Mouse (Mus musculus) small intestine, adult 2 months (tissue): ENCODE results near the gene Gdnf. TPM values are rescaled to one million over a fixed set of nuclear protein-coding genes. Genes with fewer than 3 reads are reported as not detected.

Source experiments
- H3K27ac ChIP-seq: fragments of 200-500 bp; 2 replicates; pipeline ENCODE4 v1.5.1; 2012; ENCODE audit warnings: low read depth, low read length, control low read depth, inconsistent platforms; ENCODE audit not compliant: insufficient read depth
- H3K27me3 ChIP-seq: fragments of 200-500 bp; 2 replicates; pipeline ENCODE4 v1.6.1; 2012; ENCODE audit warnings: mild to moderate bottlenecking, moderate library complexity, low read length, inconsistent platforms; ENCODE audit not compliant: control insufficient read depth, insufficient read depth
- H3K36me3 ChIP-seq: fragments of 200-500 bp; 2 replicates; pipeline ENCODE4 v1.6.1; 2012; ENCODE audit warnings: mild to moderate bottlenecking, low read length, control low read depth, inconsistent platforms; ENCODE audit not compliant: control insufficient read depth, insufficient read depth
- H3K4me1 ChIP-seq: fragments of 200-500 bp; 2 replicates; pipeline ENCODE4 v1.6.1; 2012; ENCODE audit warnings: low read length, inconsistent platforms, mixed read lengths; ENCODE audit not compliant: control insufficient read depth, insufficient read depth, insufficient read length
- H3K4me3 ChIP-seq: fragments of 200-500 bp; 2 replicates; pipeline ENCODE4 v1.5.1; 2012; ENCODE audit warnings: low read depth, mild to moderate bottlenecking, control low read depth, inconsistent platforms, low read length, moderate library complexity
- CTCF ChIP-seq: fragments of 200-500 bp; IDR thresholded peaks from 2 replicates; pipeline ENCODE4 v1.5.1; 2012; ENCODE audit warnings: low read depth, mild to moderate bottlenecking, control low read depth, inconsistent platforms, low read length, moderate library complexity, mixed read lengths; ENCODE audit not compliant: insufficient replicate concordance, insufficient read length; ENCODE audit errors: extremely low read depth
- POLR2A ChIP-seq: fragments of 200-500 bp; IDR thresholded peaks from 2 replicates; pipeline ENCODE4 v1.6.1; 2012; ENCODE audit warnings: low read depth, mild to moderate bottlenecking, control low read depth, inconsistent platforms, low read length, moderate library complexity
- WGBS: fragments of 180-500 bp; shearing (Covaris S2); methylation state at CpG from one replicate; pipeline ENCODE4 v1.1.7; 2018; 5-methylcytosine and 5-hydroxymethylcytosine counted together
- polyA plus RNA-seq: library from polyadenylated mRNA; depleted of rRNA; stranded (reverse); fragments of >200 nt; gene quantifications from 2 replicates; pipeline ENCODE4 v1.2.3, GENCODE M21; 2012; rRNA removed

The Gdnf gene
- polyA plus RNA-seq = 0.56 and 1.1 TPM in 2 replicates

DNA sequence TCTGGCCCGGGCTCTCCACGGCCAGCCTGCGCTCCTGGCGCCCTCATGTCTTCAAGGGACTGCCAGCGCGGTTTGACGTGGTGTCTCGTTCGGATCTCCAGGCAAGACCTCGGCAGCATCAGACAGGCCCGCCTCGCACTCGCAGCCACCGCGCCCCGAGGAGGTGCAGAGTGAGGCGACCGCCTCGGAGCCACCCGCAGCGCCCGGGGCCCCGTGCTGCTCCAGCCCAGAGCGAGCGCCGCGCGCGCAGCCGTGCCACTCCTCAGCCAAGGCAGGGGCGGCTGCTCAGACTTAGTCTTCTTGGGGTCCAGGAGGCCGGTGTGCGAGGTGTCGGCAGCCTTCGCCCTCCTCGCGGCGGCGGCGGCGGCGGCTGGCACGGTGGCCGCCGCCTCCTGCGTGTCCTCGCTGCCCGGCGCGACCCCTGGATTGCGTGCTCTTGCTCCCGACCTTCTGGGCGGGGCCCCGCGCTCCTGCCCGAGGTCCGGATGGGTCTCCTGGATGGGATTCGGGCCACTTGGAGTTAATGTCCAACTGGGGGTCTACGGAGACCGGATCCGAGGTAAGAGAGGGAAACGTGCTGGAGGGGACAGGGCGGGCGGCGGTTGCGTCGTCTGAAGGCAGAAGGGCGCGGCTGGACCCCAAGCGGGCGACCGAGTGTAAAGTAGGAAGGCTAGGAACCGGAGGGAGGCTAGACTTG is at the start of gene Gdnf:
Gene Gdnf (plus strand): TSS at position 291 of the 697 bp plus-strand sequence.
- TF ChIP-seq POLR2A (no peak), CTCF (no peak)
- WGBS = 1% methylated on average over 73 of the region's 73 CpGs
- Histone ChIP-seq H3K27me3 (peaks cover 50% of the 10 kb centered on the region), H3K4me3 (peak within 1 kb of the TSS; percentile 63), H3K4me1 (0 out of 2 replicates have a peak, but pooled peaks cover 3% of the 10 kb centered on the region), H3K27ac (peak within 1 kb of the TSS; percentile 26), H3K36me3 (no peaks in the 10 kb centered on the region)

DNA sequence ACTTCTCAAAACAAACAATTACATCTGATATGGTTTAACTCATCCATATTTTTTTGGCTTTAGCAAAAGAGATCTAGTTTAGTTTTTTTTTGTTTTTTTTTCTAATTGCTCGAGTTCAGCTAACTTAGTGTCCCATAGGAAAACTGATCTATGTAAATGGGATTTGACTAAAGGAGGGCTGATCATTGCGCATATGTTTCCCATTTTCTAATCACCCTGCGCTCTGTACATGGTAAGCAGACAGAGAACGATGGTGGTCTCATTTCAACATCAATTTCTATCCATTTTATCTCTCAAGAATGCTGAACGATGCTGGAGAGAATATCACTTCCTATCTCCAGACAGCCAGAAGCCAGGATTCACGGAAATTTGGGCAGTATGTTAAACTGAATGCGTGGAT is 43.5 kb upstream of the Gdnf start:
- TF ChIP-seq CTCF = no peak
- TF ChIP-seq POLR2A = no peak
- no peaks in the 10 kb centered on the region for H3K36me3 ChIP-seq
- no peaks in the 10 kb centered on the region for H3K27me3 ChIP-seq
- 83% methylated on average over 7 of the region's 7 CpGs for WGBS
- H3K4me1 ChIP-seq = no peaks in the 10 kb centered on the region
- H3K27ac ChIP-seq = no peak overlapping the region
- H3K4me3 ChIP-seq = no peak overlapping the region

DNA sequence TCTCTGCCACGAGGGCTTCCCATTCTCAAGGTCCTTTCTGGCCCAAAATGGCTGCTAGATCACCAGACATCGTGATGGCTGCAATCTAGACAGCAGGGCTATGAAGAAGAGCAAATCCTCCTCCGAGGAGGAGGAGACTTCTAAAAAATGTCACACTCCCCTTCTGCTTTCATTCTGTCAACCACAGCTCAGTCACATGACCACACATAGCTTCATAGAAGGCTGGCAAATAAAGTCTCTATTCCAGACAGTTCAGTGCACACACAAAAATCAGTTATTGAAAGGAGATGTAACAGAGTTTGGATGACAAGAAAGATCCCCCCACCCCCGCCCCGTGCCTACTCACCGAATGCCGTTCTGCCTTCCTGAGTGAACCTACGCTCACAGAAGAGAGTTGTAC is 37.7 kb upstream of the Gdnf start:
- no peak overlapping the region for H3K4me3 ChIP-seq
- no peaks in the 10 kb centered on the region for H3K36me3 ChIP-seq
- no peak overlapping the region for H3K27ac ChIP-seq
- TF ChIP-seq CTCF (no peak), POLR2A (no peak)
- no peaks in the 10 kb centered on the region for H3K27me3 ChIP-seq
- H3K4me1 ChIP-seq = no peaks in the 10 kb centered on the region
- 80% methylated on average over 8 of the region's 8 CpGs for WGBS

DNA sequence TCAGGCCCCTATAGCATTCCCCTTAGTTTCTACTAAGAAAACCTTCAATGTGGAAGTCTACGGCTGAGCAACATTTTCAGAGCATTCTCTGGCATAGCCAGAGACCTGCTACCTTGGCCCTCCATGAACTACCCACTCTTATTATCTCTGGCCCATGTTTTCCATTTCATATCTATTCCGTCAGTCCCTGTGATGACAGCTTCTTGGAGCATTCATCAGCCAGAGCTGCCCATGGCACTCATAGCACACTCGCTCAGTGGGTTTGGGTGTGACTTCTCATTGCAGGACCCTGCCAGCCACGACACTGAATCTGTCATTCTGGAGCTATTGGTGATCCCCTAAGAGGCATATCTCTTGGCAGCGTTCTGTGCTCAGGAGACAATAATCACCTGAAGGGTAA is 29.1 kb upstream of the Gdnf start:
- Histone ChIP-seq H3K27ac (no peak overlapping the region), H3K27me3 (no peaks in the 10 kb centered on the region), H3K36me3 (no peaks in the 10 kb centered on the region), H3K4me3 (no peak overlapping the region), H3K4me1 (no peaks in the 10 kb centered on the region)
- WGBS = 82% methylated on average over 5 of the region's 5 CpGs
- TF ChIP-seq POLR2A = no peak
- no peak for TF ChIP-seq CTCF

DNA sequence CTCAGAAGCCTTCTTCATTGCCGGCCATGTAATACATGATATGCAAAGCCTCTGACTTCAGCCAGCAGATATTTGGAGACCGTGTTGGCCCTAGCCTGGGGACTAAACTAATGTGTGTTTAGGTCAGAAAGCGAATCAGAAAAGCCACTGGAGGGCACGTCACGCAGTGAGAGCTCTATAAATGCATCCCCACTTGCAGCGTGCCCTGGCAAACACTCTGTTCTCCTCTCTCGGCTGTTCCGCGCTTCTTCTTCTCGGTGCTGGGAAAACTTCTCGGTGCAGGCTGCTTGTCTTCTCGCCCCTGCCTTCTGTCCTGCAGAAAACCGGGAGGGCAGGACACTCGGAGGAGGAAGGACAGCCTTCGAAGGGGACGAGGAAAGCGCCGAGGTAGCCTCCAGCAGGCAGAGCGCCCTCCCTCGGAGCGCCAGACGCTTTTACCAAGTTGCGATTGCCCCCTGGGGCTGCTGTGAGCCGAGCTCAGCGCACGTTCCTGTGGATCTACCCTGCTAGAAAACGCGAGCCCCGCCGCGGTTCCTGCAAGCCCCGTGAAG is 730 bp upstream of the Gdnf start:
- peak overlapping the region; percentile 63 for H3K4me3 ChIP-seq
- H3K36me3 ChIP-seq = no peaks in the 10 kb centered on the region
- TF ChIP-seq POLR2A = peak; percentile 62; the same call in 1 of the 2 replicates
- TF ChIP-seq CTCF = no peak
- H3K27me3 ChIP-seq = peaks cover 42% of the 10 kb centered on the region
- 2% methylated on average over 32 of the region's 32 CpGs for WGBS
- H3K4me1 ChIP-seq = no peaks in the 10 kb centered on the region
- peak overlapping the region; percentile 24; the same call in 1 of the 2 replicates for H3K27ac ChIP-seq

DNA sequence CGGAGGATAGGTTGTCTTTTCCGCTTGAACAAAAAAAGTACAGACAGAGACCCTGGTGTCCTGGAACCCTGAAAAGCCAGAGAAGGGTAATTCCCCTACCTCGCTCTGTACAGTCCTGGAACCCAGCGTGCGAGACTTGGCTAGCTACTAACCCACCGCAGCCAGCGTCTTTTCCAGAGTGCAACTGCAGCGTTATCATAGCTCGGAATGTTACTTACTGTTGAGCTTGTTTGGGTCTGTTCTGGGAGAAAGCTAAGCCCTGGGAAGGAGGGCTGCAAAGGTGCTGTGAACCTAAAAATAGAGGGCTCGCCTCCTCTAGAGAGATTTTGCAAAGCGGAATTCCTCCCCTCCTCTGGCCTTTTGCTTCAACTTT is 593 bp downstream of the Gdnf start:
- Histone ChIP-seq H3K4me1 (0 out of 2 replicates have a peak, but pooled peaks cover 3% of the 10 kb centered on the region), H3K27me3 (peaks cover 55% of the 10 kb centered on the region), H3K4me3 (peak overlapping the region; percentile 63), H3K27ac (peak overlapping the region; percentile 26), H3K36me3 (no peaks in the 10 kb centered on the region)
- no peak for TF ChIP-seq POLR2A
- TF ChIP-seq CTCF = no peak
- WGBS = 7% methylated on average over 11 of the region's 11 CpGs
